Mouse (Mus musculus) CH12.LX (cell line): ENCODE measurements at regions not wholly inside any gene's neighbourhood (a gene's known extent, or its start where the extent isn't known, plus 50 kb on each side); places are given as distances from the start of the nearest gene placed in this dataset.

ENCODE experiments used
- DNase-seq: peaks from one replicate; pipeline ENCODE4 v3.0.0-alpha.2; 2013; ENCODE audit errors: extremely low read depth
- H3K27ac ChIP-seq: 2 replicates; pipeline ENCODE4 v1.5.1; 2012; ENCODE audit warnings: low read depth, mild to moderate bottlenecking, control low read depth, moderate library complexity; ENCODE audit not compliant: insufficient read depth
- H3K27me3 ChIP-seq: replicated peaks from 2 replicates; pipeline ENCODE3; 2012; ENCODE audit warnings: inconsistent platforms
- H3K36me3 ChIP-seq, 2 experiments: replicated peaks in 1 of 2; 2 replicates each; pipeline versions ENCODE3 to v1.6.1; 2012; ENCODE audit warnings: inconsistent platforms in 1 of 2, low read length in 1 of 2, mild to moderate bottlenecking in 1 of 2, mixed read lengths in 1 of 2, moderate library complexity in 1 of 2; ENCODE audit not compliant: control insufficient read depth in 1 of 2, insufficient read depth in 1 of 2
- H3K4me1 ChIP-seq, 2 experiments: 2 replicates each; pipeline ENCODE4 v1.6.1; 2012; ENCODE audit warnings: inconsistent platforms in 1 of 2, moderate library complexity in 1 of 2; ENCODE audit not compliant: insufficient read depth in 2 of 2, control insufficient read depth in 1 of 2
- H3K4me2 ChIP-seq: 2 replicates; pipeline ENCODE4 v1.6.1; 2012; ENCODE audit warnings: low read depth, mild to moderate bottlenecking, control low read depth; ENCODE audit not compliant: poor library complexity, insufficient read depth, severe bottlenecking
- H3K4me3 ChIP-seq, 3 experiments: fragments of 150-350 bp in 1 of 3; sonication (generic) in 1 of 3; replicated peaks in 1 of 3; 2 replicates each; pipeline versions ENCODE3 to v1.5.1; 2011 to 2012; ENCODE audit warnings: low read depth in 2 of 3, low read length in 2 of 3, mild to moderate bottlenecking in 2 of 3, moderate library complexity in 2 of 3, control low read depth in 1 of 3, improper control_type of control experiment in 1 of 3, inconsistent platforms in 1 of 3, mixed read lengths in 1 of 3; ENCODE audit not compliant: poor library complexity in 1 of 3
- H3K79me2 ChIP-seq: replicated peaks from 2 replicates; pipeline ENCODE4 v1.6.1; 2012; ENCODE audit warnings: mild to moderate bottlenecking, moderate library complexity; ENCODE audit not compliant: control insufficient read depth, poor library complexity, insufficient read depth, severe bottlenecking; ENCODE audit errors: extremely low read depth
- H3K9ac ChIP-seq: 2 replicates; pipeline ENCODE4 v1.6.1; 2012; ENCODE audit warnings: low read depth, mild to moderate bottlenecking, control low read depth, moderate library complexity; ENCODE audit not compliant: insufficient read depth
- H3K9me3 ChIP-seq: replicated peaks from 2 replicates; pipeline ENCODE3; 2012; ENCODE audit warnings: low read length, inconsistent platforms, mixed read lengths
- BHLHE40 ChIP-seq: IDR thresholded peaks from 2 replicates; pipeline ENCODE4 v1.6.1; 2011; ENCODE audit warnings: mild to moderate bottlenecking, low read depth, low read length, improper control_type of control experiment
- CHD2 ChIP-seq: IDR thresholded peaks from 2 replicates; pipeline ENCODE4 v1.6.1; 2011; ENCODE audit warnings: low read length, improper control_type of control experiment
- CTCF ChIP-seq, 2 experiments: IDR thresholded peaks in 1 of 2; conservative IDR thresholded peaks in 1 of 2; 2 replicates each; pipeline ENCODE4 v1.5.1; 2011 to 2012; ENCODE audit warnings: low read depth in 2 of 2, low read length in 2 of 2, improper control_type of control experiment in 1 of 2, inconsistent platforms in 1 of 2, mild to moderate bottlenecking in 1 of 2, moderate library complexity in 1 of 2
- ELF1 ChIP-seq: IDR thresholded peaks from 2 replicates; pipeline ENCODE4 v1.6.1; 2014; ENCODE audit warnings: low read depth, mild to moderate bottlenecking, inconsistent platforms, low read length, improper control_type of control experiment
- EP300 ChIP-seq: IDR thresholded peaks from 2 replicates; pipeline ENCODE4 v1.6.1; 2011; ENCODE audit warnings: low read length, improper control_type of control experiment
- ETS1 ChIP-seq: conservative IDR thresholded peaks from 2 replicates; pipeline ENCODE4 v1.6.1; 2012; ENCODE audit warnings: low read depth, mild to moderate bottlenecking, inconsistent platforms, low read length, improper control_type of control experiment, moderate library complexity
- HCFC1 ChIP-seq: IDR thresholded peaks from 2 replicates; pipeline ENCODE4 v1.6.1; 2012; ENCODE audit warnings: low read depth, mild to moderate bottlenecking, inconsistent platforms, low read length, improper control_type of control experiment
- JUND ChIP-seq: conservative IDR thresholded peaks from 2 replicates; pipeline ENCODE4 v1.6.1; 2011; ENCODE audit warnings: low read depth, low read length, improper control_type of control experiment
- MEF2A ChIP-seq: IDR thresholded peaks from 2 replicates; pipeline ENCODE4 v1.6.1; 2014; ENCODE audit warnings: low read depth, mild to moderate bottlenecking, inconsistent platforms, low read length, improper control_type of control experiment, borderline replicate concordance
- MYC ChIP-seq: IDR thresholded peaks from 2 replicates; pipeline ENCODE4 v1.6.1; 2011; ENCODE audit warnings: low read depth, mild to moderate bottlenecking, improper control_type of control experiment, low read length
- PAX5 ChIP-seq: IDR thresholded peaks from 2 replicates; pipeline ENCODE4 v1.6.1; 2012; ENCODE audit warnings: low read length, inconsistent platforms, mixed read lengths
- POLR2A ChIP-seq: IDR thresholded peaks from 2 replicates; pipeline ENCODE4 v1.6.1; 2011; ENCODE audit warnings: low read depth, mild to moderate bottlenecking, improper control_type of control experiment, low read length
- POLR2AphosphoS2 ChIP-seq: IDR thresholded peaks from 2 replicates; pipeline ENCODE4 v1.6.1; 2011; ENCODE audit warnings: low read depth, low read length, improper control_type of control experiment
- SIN3A ChIP-seq: IDR thresholded peaks from 2 replicates; pipeline ENCODE4 v1.6.1; 2012; ENCODE audit warnings: low read length, improper control_type of control experiment, inconsistent platforms
- TBP ChIP-seq: conservative IDR thresholded peaks from 2 replicates; pipeline ENCODE4 v1.6.1; 2011; ENCODE audit warnings: low read depth, low read length, improper control_type of control experiment
- UBTF ChIP-seq: IDR thresholded peaks from 2 replicates; pipeline ENCODE4 v1.6.1; 2012; ENCODE audit warnings: low read depth, mild to moderate bottlenecking, inconsistent platforms, low read length, improper control_type of control experiment, moderate library complexity
- USF2 ChIP-seq: conservative IDR thresholded peaks from 2 replicates; pipeline ENCODE4 v1.6.1; 2011; ENCODE audit warnings: low read depth, low read length, improper control_type of control experiment
- ZMIZ1 ChIP-seq: IDR thresholded peaks from 2 replicates; pipeline ENCODE4 v1.6.1; 2012; ENCODE audit warnings: low read depth, mild to moderate bottlenecking, inconsistent platforms, low read length, improper control_type of control experiment
- ZNF384 ChIP-seq: IDR thresholded peaks from 2 replicates; pipeline ENCODE4 v1.6.1; 2012; ENCODE audit warnings: low read depth, low read length, improper control_type of control experiment, inconsistent platforms
- dilution Hi-C: fragments of 300-500 bp; cut with MboI; formaldehyde crosslinking; loops from 2 replicates; pipeline ENCODE4 v1.14.3; 2020; ENCODE audit warnings: low sequenced_read_pairs; ENCODE audit not compliant: extremely low pct_unique_long_range_greater_than_20kb, extremely low pct_ligation_motif_present
- in situ Hi-C: fragments of 300-500 bp; cut with MboI; formaldehyde crosslinking; loops from 3 replicates; pipeline ENCODE4 v1.14.3; 2019; ENCODE audit warnings: low sequenced_read_pairs, low pct_ligation_motif_present, low pct_unique_long_range_greater_than_20kb, mixed read lengths

DNA sequence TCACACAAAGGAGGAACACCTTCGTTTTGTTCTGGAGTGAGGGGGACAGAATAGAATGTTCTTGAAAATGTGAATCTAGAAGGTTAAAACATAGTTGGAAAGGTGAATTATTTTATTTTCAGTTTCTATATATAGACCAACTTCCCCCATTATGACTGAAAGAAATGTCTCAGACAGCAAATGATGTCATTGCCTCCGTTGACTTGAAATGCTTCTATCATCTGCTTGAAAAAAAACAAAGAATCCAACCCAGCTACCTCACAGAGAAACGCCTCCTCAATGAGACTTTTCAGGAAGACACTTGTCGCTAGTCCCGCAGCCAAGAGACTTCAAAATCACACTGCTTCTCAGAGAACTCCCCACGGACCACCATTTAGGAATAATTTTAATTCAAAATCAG, 65.1 kb upstream of the Commd3 start:
- Histone ChIP-seq H3K4me1 (peaks cover 0 to 4% of the 10 kb centered on the region in 2 experiments; a peak in 1 of 4 replicates), H3K79me2 (no peaks in the 10 kb centered on the region), H3K9me3 (no peaks in the 10 kb centered on the region), H3K9ac (peak overlapping the region; percentile 45), H3K27ac (no peak overlapping the region), H3K4me2 (peak overlapping the region; percentile 92), H3K4me3 (no peak overlapping the region), H3K36me3 (no peaks in the 10 kb centered on the region), H3K27me3 (no peaks in the 10 kb centered on the region)
- no peak for DNase-seq
- dilution Hi-C loops = no loop called here
- TF ChIP-seq BHLHE40 (no peak), MEF2A (peak; percentile 50; the same call in 1 of the 2 replicates), CTCF (conservative IDR thresholded peaks at IDR 0.05 in 1 of 2, IDR thresholded peaks at IDR 0.05 in 1 of 2; ENCODE audit: low read depth in 2 of 2, low read length in 2 of 2) (no peak), PAX5 (no peak), ZMIZ1 (no peak), EP300 (no peak), JUND (0 out of 2 replicates have a peak, but pooled peaks have one; percentile 18), CHD2 (no peak), ZNF384 (peak; percentile 49), POLR2AphosphoS2 (no peak)
- in situ Hi-C loops = no loop called here

DNA sequence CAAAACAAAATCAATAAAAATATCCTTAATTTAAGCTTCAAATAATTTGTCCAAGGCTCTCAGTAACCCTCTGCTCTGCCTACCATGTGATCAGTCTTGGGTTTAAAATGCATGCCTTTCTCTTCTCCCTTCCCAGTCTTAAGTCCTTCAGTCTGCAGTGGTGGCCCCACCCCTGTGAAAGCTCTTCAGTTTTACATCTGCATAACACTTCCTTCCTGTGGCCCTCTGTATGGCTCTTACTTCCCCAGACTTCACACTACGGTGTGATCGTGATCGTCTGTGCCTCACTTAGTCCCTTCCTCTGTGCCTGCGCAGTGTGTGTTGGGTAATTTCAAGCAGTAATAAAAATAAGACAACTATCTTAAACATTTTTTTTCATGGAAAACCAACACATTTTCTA, 80.0 kb upstream of the Commd3 start:
- no peaks in the 10 kb centered on the region for H3K79me2 ChIP-seq
- peaks cover 0 to 13% of the 10 kb centered on the region in 2 experiments; a peak in 2 of 4 replicates for H3K4me1 ChIP-seq
- H3K27ac ChIP-seq = no peak overlapping the region
- no peak overlapping the region for H3K4me3 ChIP-seq
- H3K9me3 ChIP-seq = no peaks in the 10 kb centered on the region
- in situ Hi-C loops = no loop called here
- no peak overlapping the region for H3K4me2 ChIP-seq
- no peaks in the 10 kb centered on the region for H3K27me3 ChIP-seq
- TF ChIP-seq ELF1 (no peak), MEF2A (no peak), USF2 (no peak), TBP (0 out of 2 replicates have a peak, but pooled peaks have one; percentile 22), POLR2A (peak; percentile 33; the same call in 1 of the 2 replicates), UBTF (no peak), MYC (0 out of 2 replicates have a peak, but pooled peaks have one; percentile 34)
- dilution Hi-C loops = no loop called here
- peak; percentile 54 for DNase-seq
- no peaks in the 10 kb centered on the region for H3K36me3 ChIP-seq
- no peak overlapping the region; the same call in 1 of the 2 replicates for H3K9ac ChIP-seq

DNA sequence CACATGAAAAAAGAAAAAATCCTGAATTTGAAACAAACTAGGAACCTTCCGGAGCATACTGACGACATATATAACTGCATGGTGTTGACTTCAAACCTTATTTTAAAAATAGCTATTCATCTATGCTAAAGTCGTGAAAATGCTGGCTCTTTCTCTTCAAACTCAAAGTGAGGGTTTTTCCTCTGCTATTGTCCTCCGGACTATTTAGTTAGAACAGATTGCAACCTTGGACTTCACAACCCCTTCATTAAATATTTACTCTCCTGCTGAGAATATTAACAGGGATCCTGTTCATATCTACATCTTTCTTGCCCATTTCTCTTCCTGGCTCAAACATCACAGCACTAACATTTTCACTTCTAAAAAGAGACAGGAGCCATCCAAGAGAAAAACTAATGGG, 84.0 kb upstream of the Commd3 start:
- no peak for DNase-seq
- in situ Hi-C loops (no loop called here), dilution Hi-C loops (no loop called here)
- Histone ChIP-seq H3K27me3 (no peaks in the 10 kb centered on the region), H3K9ac (peak overlapping the region; percentile 95), H3K4me2 (peak overlapping the region; percentile 62), H3K79me2 (no peaks in the 10 kb centered on the region), H3K9me3 (no peaks in the 10 kb centered on the region), H3K4me1 (peaks cover 0 to 19% of the 10 kb centered on the region in 2 experiments; a peak in 2 of 4 replicates), H3K27ac (no peak overlapping the region), H3K36me3 (no peaks in the 10 kb centered on the region), H3K4me3 (peak overlapping the region; percentile 63 to 89 (median 65))
- no peak for TF ChIP-seq HCFC1
- TF ChIP-seq ETS1 = 0 out of 2 replicates have a peak, but pooled peaks have one; percentile 0
- TF ChIP-seq SIN3A = 0 out of 2 replicates have a peak, but pooled peaks have one; percentile 4
